Mouse (Mus musculus) cortical plate, adult 2 months (tissue): ENCODE data around the gene Ankrd6. TPM values are rescaled to one million over a fixed set of nuclear protein-coding genes. Genes with fewer than 3 reads are reported as not detected.

Source experiments
- H3K27ac ChIP-seq: fragments of 200-500 bp; 2 replicates; pipeline ENCODE4 v1.5.1; 2012; ENCODE audit warnings: low read length, control low read depth, inconsistent platforms; ENCODE audit not compliant: insufficient read depth
- H3K4me1 ChIP-seq: fragments of 200-500 bp; 2 replicates; pipeline ENCODE4 v1.6.1; 2011; ENCODE audit warnings: low read length; ENCODE audit not compliant: control insufficient read depth, insufficient read depth
- H3K4me3 ChIP-seq: fragments of 200-500 bp; 2 replicates; pipeline ENCODE4 v1.5.1; 2011; ENCODE audit warnings: mild to moderate bottlenecking, low read length, control low read depth; ENCODE audit not compliant: insufficient read depth
- CTCF ChIP-seq: fragments of 200-500 bp; IDR thresholded peaks from 2 replicates; pipeline ENCODE4 v1.5.1; 2011; ENCODE audit warnings: mild to moderate bottlenecking, control low read depth, low read length; ENCODE audit not compliant: insufficient read depth; ENCODE audit errors: extremely low read depth
- POLR2A ChIP-seq: fragments of 200-500 bp; IDR thresholded peaks from 2 replicates; pipeline ENCODE4 v1.6.1; 2011; ENCODE audit warnings: mild to moderate bottlenecking, low read length, control low read depth; ENCODE audit not compliant: insufficient read depth; ENCODE audit errors: extremely low read depth
- polyA plus RNA-seq: library from polyadenylated mRNA; depleted of rRNA; stranded (reverse); fragments of >200 nt; gene quantifications from 2 replicates; pipeline ENCODE4 v1.2.3, GENCODE M21; 2012

Ankrd6 gene
- polyA plus RNA-seq, 1 experiment = 12.2 TPM

DNA sequence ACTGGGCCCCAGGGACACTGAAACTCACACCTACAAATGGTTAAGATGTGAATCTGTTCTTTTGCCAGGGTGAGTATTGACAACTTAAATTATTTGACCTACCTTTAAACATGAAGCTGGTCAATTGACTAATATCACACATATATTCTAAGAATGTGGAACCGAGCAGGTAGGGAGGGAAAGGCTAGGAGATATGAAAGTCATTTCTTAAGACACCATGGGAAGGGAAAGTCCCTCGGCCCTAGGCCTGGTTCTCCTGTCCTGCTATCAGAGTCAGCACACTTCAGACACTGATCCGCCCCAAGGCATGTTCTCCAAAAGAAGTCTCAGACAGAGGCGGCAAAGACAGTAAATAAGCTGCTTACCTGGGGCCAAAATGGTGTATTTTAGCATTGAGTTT is 95.7 kb downstream of the Ankrd6 start:
- Histone ChIP-seq H3K27ac (no peak overlapping the region), H3K4me3 (no peak overlapping the region), H3K4me1 (no peaks in the 10 kb centered on the region)
- TF ChIP-seq POLR2A (no peak), CTCF (no peak)

DNA sequence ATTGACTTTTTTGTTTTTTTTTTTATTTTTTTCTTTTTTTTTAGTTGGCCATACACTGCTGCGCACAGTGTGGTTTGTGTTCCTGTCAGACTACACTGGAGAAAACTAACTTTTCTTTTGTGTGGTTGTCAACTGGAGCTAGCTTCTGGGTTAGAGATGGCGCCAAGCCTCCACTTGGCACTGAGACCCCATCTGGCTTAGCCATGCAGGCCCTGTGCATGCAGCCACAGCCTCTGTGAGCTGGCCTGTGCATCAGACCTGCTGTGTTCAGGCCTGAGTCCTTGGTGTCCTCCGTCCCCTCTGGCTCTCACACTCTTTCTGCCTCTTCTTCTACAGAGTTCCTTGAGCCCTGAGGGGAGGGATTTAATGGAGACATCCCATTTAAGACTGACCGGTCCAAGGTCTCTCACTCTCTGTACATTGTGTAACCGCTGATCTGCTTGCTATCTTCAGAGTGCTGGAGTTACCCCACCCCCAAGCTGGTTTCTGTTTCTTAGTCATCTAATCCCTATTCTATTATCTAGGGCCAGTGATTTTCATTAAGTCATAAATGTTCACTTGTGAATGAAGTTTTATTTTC is 96.9 kb downstream of the Ankrd6 start:
- no peaks in the 10 kb centered on the region for H3K4me1 ChIP-seq
- H3K4me3 ChIP-seq = no peak overlapping the region
- TF ChIP-seq POLR2A = no peak
- no peak for TF ChIP-seq CTCF
- no peak overlapping the region for H3K27ac ChIP-seq

DNA sequence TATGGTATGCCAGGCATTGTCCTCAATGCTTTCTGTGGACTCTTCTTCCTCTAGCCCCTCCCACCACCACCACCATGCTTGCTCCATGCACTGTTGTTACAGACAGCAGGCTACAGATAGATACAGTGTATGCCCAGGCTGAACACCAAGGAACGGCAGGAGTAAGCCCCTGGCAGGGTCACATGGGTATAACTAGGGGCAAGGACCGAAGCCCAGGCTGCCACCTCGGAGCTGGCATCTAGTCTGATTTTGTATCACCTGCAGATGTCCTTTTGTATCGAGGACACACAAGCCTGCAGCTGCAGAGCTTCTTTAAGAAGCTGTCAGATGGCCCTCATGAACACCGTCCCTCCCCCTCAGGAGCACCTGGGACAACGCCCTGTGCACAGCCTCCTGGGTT is 97.8 kb downstream of the Ankrd6 start:
- no peak overlapping the region for H3K27ac ChIP-seq
- TF ChIP-seq POLR2A (no peak), CTCF (no peak)

DNA sequence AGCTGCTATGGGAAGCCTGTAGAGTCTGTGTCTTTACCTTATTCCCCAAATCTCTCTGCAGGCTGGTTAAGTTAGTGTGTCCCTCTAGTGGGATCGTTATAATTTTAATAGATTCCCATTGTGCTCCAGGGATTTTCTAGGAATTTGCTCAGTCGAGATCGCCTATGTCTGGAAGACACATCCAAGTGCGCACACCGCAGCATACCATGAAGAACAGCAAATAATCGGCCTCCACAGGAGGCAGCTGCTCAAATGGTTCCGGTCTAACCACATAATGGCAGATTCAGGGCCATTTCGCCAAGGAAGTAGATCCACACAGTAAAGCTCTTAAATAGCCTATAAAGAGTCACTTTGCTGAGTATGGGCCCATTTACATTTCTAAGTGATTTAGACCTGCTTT is 98.3 kb downstream of the Ankrd6 start:
- Histone ChIP-seq H3K4me1 (no peaks in the 10 kb centered on the region), H3K27ac (no peak overlapping the region), H3K4me3 (no peak overlapping the region)
- no peak for TF ChIP-seq POLR2A
- TF ChIP-seq CTCF = no peak

More for the DNA sequence above, 97.8 kb downstream of the Ankrd6 start:
- Histone ChIP-seq H3K4me1 (no peaks in the 10 kb centered on the region), H3K4me3 (no peak overlapping the region)

DNA sequence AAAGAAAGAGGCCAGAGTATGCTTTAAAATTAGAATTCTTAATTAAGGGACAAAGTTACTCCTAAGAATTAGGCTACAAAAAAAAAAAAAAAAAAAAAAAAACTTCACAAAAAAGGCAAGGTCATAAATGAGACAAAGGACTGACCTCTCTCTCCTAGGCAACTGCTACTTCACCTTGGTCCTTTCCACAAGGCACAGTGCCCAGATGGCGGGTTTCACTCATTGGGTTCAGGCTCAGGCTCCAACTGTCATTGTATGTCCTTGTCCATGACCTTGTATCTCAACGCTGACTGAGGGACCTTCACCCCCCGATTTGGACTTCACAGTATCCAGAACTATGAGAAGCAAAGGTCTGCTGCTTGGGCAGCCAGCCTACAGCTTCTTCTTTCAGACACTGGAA is 112.2 kb downstream of the Ankrd6 start:
- Histone ChIP-seq H3K4me3 (no peak overlapping the region), H3K4me1 (no peaks in the 10 kb centered on the region), H3K27ac (no peak overlapping the region)
- TF ChIP-seq POLR2A (no peak), CTCF (no peak)

DNA sequence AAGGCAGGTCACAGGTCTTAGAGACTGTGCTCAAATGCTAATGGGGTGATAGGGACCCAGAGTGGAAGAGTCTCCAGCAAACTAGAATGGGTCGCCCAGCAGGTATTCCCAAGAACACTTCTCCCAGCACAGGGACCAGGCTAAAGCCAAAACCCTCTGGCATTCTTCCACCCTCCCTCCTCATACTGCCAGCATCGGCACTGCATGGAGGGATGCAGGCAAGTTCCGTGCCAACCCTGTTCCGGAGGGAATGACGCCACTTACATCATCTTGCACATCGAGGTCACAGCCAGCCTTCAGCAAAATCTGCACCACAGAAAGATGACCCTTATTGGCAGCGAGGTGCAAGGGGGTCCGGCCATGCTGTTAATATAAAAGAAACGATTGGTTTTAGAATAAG is 114.6 kb downstream of the Ankrd6 start:
- Histone ChIP-seq H3K4me3 (no peak overlapping the region), H3K4me1 (no peaks in the 10 kb centered on the region), H3K27ac (no peak overlapping the region)
- TF ChIP-seq POLR2A (no peak), CTCF (no peak)

DNA sequence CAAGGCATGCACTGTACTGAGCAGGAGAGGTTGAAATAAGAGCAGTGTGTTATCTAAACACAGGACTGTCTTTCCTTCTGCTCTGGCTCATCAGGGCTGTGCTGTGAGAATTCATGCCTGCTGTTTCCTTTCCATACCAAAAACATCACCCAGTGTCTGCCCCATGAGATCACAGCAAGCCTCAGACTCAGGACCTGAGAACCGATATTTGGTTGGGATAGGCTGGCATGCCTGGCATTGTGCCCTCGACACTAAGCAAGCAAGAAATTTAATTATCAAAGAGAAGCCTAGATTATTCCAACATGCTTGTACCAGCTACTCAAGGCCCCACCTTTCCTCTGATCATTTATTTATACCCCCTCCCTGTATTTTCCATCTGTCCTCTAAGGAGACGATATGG is 116.1 kb downstream of the Ankrd6 start:
- Histone ChIP-seq H3K4me3 (no peak overlapping the region), H3K27ac (no peak overlapping the region), H3K4me1 (no peaks in the 10 kb centered on the region)
- TF ChIP-seq CTCF (no peak), POLR2A (no peak)

DNA sequence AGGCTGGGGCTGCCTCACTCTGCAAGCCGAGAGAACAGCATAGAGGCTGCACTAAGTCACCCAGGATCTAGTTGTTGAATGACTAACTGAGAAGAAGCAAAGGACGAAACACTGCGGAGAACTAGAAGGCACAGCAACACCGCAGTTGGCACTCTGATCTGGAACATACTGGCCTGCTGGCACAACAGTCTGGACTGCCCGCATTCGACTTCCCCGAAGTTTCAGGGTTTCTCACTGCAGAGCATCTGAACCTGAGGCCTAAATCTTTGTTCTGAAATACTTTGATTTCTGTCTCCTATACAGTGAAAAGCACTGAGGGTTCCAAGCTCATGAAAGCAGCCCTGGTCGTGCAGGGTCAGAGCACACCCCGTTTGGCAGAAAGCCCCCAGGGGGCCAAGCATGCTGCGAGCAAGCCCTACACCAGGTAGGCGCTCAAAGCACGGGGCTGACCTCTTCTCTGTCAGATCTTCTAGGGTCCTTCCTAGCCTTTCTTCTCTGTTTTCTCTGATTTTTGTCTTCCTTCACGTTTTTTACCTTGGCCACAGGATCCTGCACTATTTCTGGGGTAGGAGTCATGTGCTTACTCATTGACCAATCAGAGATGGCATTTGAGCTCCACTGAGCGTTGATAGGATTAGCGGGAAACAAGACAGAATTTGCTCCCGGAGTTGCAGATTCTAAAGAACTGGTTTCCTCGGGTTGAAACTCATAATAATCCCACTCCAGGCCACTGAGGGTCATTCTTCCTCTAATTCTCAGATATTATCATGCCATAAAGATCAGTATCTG is 117.0 kb downstream of the Ankrd6 start:
- no peak overlapping the region for H3K4me3 ChIP-seq
- no peaks in the 10 kb centered on the region for H3K4me1 ChIP-seq
- TF ChIP-seq CTCF (no peak), POLR2A (no peak)
- H3K27ac ChIP-seq = no peak overlapping the region

DNA sequence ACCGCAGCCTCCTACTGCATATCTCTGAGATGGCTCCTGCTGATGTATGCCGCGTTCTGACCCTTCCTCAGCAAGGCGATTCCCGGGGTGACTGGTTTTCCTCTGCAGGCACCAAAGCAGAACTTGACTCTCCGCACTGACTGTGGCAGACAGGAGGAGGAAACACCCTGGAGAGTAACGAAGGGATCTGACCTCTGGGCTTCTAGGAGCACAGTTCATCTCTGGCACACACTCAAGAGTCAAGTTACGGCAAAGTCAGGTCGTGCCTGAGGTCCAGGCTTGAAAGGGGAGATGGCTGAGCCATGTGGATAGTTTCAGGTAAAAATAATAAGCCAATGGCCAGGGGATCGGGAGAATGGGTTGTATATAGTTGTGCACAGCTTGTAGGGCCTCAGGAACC is 121.3 kb downstream of the Ankrd6 start:
- no peak for TF ChIP-seq POLR2A
- no peak for TF ChIP-seq CTCF
- no peak overlapping the region for H3K27ac ChIP-seq
- no peaks in the 10 kb centered on the region for H3K4me1 ChIP-seq
- no peak overlapping the region for H3K4me3 ChIP-seq

DNA sequence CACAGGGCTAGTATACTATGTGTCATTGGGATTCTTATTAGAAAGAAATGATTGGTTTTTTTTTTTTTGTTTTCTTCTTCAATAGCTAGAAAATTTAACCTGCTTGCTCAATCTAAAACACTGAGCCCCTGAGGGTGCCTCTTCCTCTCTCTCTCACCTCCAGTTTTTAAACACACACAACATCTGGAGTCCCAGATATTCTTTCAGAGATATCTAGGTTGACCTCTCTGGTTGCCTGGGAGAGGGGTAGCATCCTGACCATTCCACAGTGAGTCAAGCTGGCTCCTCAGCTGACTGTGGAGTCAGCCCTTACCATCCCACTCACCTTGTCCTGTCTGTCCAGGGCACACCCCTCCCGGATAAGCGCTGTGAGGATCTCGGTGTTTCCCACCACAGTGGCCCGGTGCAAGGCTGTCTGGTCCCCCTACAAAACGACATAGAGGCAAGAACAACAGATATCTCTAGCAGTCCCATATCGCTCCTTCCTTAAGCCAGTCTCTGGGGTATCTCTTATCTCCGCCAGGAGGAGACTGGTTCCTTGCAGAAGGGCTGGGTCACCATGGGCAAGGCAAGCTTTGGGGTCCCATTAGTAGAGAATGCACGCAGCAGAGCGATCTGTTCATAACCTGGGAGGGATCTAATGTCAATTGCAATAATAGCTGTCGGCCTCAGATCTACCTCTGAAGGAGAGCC is 122.1 kb downstream of the Ankrd6 start:
- no peak overlapping the region for H3K4me3 ChIP-seq
- TF ChIP-seq CTCF (no peak), POLR2A (no peak)
- no peak overlapping the region for H3K27ac ChIP-seq
- H3K4me1 ChIP-seq = no peaks in the 10 kb centered on the region
